Mouse (Mus musculus): ENCODE measurements around the gene 4933424G06Rik. TPM values are rescaled to one million over a fixed set of nuclear protein-coding genes. Genes with fewer than 3 reads are reported as not detected.

The 4933424G06Rik gene
- total RNA-seq, 2 experiments from 2014 or later = 0.36 to 0.60 TPM

Small RNA genes within 50 kb of the gene (microRNA-seq; reads per million reads assigned to microRNA genes)
- 0 reads per million in 2 experiments for gene Gm24133

Other genes with a start within 250 kb of the 4933424G06Rik start
- gene Cnnm4, start 238.5 kb upstream of the 4933424G06Rik start, total RNA-seq (2021) = 10 to 100 TPM; 16.8 to 18.2 TPM
- gene Cnnm3, start 198.3 kb upstream of the 4933424G06Rik start, total RNA-seq (2021) = 10 to 100 TPM; 36.1 to 39.5 TPM
- 1 to 10 TPM; 6.1 to 7.5 TPM for gene Ankrd23, start 173.3 kb upstream of the 4933424G06Rik start, total RNA-seq (2021)
- not detected for gene Gm42417, start 170.7 kb upstream of the 4933424G06Rik start, total RNA-seq (2021)
- gene Ankrd39, start 162.7 kb upstream of the 4933424G06Rik start, total RNA-seq (2021) = 10 to 100 TPM; 12.2 to 14.2 TPM
- 10 to 100 TPM; 17.6 to 20.8 TPM for gene Sema4c, start 151.8 kb upstream of the 4933424G06Rik start, total RNA-seq (2021)
- under 1 TPM; 0.41 to 0.52 TPM for gene Fam178b, start 27.0 kb upstream of the 4933424G06Rik start, total RNA-seq (2021)
- 100 to 1,000 TPM; 770 to 824 TPM for gene Cox5b, start 18.7 kb upstream of the 4933424G06Rik start, total RNA-seq (2021)
- gene Actr1b, start 4.3 kb downstream of the 4933424G06Rik start, total RNA-seq (2021) = 100 to 1,000 TPM; 215 to 223 TPM
- gene Zap70, start 51.6 kb downstream of the 4933424G06Rik start, total RNA-seq (2021) = 1 to 10 TPM; 4.7 TPM
- gene Tmem131, start 233.5 kb downstream of the 4933424G06Rik start, total RNA-seq (2021) = 10 to 100 TPM; 57.2 to 59.7 TPM